Mouse (Mus musculus) right cerebral cortex, postnatal 25 days (tissue): ENCODE measurements around the gene Vamp8.
A peak's percentile ranks its signal among the peaks of the same experiment; 100 is the strongest.

ENCODE experiments used
- DNase-seq: peaks from one replicate; pipeline ENCODE4 v3.0.0; 2022

The Vamp8 gene

DNA sequence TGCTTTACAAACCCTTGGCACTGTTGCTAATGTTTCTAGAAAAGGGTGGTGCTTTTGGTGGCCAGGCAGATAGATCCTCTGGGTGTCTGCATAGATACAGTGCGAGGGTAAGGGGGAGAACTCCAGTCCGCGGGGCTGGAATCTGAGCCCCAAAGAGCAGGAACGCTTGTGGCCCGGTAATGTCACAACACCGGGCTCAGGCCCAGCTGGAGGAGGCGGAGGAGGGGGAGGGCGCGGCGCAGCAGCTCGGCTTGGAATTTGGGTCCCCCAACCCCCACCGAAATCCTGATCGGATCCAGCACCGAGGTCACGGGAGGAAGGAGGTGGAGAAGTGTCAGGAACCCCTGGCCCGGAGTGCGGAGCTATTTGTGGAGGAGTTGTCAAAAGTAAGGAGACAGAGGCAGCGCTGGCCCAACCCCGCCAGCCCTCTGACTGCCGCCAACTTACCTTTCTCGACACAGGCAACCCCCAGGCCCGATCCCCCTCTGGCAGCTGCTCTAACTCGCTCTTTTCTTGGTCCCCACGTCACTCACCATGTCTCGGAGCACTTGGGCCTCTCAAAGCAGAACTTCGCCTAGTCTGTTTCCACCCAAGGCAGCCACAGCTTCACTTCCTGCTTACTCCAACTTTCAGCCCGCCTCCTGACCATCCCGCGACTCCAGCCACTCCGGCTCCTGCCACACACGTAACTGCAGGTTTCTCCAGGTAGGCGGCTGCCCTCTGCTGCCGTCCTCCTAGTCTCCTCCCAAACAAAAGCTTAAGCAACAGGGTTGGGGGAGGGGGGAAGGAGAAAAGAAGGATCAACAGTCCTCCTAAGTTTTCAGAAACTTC lies at the start of gene Vamp8:
Gene Vamp8 (minus strand): TSS at position 763 of the 831 bp plus-strand sequence.
- peak; percentile 39 for DNase-seq

DNA sequence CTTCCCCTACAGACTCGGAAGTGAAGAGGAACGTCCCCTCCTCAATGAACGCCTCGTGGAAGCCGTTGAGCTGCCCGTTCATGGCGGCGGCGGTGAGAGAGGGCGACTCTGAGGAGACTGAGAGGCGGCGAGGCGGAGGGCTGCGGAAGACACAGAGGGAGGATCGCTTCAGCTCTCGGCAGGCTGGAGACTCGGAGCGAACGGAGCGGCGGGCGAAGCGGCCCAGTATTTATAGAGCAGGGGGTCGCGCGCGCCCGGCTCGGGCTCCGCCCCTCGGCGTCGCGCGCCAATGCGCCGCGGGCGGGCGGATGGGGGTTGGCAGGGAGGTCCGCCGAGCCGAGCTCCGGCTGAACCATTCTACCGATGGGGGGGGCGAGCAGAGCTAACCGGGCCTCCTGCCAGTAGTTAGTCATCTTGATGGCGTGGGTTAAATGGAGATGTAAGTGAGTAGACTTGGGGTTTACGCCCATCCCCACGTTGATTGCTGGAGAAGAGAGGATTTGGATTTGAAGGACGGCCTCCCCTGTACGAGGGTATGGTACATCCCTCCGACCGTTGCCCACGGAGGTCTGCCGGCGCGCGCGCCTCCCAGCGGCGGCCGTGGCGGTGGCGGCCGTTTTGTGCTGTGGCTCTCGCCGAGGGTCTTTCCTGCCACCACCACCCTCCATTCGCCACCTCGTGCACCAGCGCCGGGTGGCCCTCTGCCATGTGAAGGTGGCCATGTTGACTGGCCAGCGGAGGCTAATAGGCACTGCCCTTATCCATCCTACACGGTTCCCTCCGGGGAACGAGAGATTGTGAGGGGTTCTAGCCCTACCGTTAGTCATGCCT lies 49.1 kb upstream of the Vamp8 start, which contains the start of gene Mat2a:
Gene Mat2a (minus strand): TSS at position 204 of the 831 bp plus-strand sequence.
- peak; percentile 98 for DNase-seq

DNA sequence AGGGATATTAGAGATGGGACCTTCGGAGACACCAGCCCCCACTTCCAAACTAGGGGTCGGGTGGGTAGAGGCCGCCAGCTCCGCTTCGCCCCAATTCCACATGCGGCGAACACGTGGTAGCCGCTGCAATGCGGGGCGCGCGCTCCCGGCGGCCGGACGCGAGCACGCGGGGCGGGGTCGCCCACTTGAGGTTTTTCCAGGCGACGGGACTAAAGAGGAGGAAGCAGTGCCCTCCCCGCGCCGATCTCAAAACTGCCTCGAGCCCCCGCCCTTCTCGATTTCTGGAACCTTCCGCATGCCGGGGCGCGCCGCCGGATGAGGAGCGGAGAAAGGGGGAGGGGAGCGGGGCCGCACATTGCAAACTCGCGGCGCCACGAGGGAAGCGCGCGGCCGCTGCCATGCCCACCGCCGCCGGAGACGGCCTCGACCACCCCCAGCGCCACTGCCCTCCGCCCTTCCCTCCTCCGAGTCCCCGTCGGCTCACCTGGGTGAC lies 48.4 kb upstream of the Vamp8 start:
- peak; percentile 90 for DNase-seq

DNA sequence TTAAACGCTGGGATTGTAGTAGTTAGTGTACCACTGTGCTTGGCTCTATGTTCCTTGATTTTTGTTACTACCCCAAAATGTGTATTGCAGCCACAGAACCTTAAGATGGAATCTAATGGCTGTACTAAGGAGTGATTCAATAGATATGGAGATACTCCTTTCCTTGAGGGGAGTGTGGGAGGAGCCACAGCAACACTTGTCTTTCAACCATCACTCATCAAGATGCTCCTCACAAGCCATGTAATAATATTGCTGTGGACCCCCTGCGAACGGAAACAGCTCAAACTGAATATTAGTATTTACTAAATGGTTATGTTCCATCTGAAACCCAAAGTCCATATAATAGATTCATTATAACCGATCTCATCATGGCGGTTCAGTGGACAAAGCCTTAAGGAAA lies 47.7 kb upstream of the Vamp8 start:
- DNase-seq, result no peak

DNA sequence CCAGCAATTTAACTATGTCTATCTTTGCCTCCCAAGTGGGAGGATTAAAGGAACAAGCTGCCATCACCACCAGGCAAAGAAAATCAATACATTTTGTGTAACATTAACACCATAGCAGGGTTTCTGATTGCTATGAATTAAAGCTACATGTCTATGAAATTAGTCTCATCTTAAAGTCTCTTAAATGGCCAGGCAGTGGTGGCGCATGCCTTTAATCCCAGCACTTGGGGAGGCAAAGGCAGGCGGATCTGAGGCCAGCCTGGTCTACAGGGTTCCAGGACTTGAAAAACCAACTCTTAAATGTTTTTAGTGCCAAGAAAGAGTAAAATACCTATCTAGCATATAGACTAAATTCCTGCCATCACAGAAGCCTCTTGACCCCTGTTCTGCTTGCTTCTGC lies 41.6 kb upstream of the Vamp8 start:
- no peak for DNase-seq

DNA sequence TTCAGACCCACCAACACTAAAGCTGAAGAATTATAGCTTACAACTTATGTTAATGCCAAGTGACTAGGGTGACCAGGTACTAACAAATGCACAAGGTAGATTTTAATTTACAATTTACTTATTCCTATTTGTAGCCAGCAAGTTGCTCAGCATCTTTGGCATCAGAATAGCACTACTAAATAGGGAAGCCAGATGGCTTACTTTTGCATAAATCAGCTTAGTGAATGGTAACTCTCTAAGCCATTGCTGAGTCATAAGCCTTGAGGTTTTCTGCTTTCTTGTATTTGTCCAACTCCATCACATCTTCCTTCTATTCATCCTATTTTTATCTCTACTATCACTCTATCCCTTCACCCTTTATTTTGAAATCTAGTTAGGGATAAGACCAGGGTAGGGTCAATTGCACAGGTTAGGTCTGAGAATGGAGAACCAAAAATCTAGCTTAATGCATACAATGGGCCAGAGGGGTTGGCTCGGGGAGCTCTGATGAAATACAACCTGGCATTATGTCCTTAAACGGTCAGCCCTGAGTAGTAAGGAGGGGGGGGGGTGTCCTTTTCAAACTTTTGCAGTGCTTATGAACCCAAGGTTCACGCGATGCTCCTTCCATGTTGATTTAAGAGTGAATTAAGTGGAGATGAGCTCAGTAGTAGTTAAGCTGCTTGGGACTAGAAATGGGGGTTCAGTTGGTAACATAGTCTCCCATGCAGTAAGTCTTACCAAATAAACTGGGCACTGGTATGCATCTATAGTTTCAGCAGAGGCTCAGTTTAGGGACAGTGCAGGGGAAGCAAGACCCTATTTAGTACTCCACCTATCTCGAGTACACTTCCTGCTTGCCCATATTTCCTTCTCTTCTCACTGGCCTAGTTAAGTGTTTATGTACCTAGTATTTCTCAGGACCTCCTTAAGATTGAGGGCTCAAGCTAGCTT lies 40.8 kb upstream of the Vamp8 start:
- no peak for DNase-seq

DNA sequence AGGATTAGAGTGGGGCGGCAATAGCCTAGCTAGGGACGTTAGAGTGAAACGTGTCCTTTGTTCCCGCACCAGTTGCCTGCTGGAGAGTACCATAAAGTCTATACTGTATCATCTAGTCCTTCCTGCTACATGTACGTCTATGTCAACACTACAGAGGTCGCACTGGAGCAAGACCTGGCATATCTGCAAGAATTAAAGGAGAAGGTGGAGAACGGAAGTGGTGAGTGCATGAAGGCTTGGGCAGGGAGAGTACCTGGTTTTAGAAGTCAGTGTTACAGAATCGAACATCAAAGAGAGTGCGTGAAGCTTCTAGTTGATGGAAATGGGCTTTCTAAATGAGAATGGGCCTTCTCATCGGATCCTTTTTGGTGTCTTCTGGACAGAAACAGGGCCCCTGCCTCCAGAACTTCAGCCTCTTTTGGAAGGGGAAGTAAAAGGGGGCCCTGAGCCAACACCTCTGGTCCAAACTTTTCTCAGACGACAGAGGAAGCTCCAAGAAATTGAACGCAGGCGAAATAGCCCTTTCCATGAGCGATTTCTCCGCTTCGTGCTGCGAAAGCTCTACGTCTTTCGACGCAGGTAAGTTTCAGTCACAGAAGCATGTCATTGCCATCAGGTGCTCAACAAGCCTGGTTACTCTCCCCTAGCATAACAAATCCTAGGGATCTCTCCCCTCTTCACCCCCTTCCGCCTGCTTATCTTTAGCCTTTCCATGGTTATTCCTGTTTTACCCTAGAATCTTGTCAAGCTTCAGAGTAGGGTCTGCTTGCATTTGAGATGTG lies 38.7 kb upstream of the Vamp8 start:
- DNase-seq, result no peak

DNA sequence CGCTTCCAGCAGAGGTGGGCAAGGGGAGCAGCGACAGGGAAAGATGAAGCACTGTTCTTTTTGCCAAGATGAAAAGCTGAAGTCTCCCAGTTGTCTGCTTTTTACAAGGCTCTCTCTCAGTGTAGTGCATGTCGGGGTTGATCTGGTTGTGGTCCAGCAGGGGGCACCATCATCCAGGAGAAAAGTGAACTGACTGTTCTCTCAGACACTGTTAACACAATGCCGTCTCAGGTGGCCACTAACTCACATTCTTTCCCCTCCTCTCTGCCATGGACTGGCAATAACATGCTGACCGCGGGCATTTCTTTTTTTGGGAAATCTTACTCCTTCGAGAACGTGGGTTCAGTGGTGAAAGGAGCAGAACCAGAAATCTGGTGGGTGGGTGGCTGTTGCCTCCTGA lies 37.5 kb upstream of the Vamp8 start:
- DNase-seq, result peak; percentile 58

DNA sequence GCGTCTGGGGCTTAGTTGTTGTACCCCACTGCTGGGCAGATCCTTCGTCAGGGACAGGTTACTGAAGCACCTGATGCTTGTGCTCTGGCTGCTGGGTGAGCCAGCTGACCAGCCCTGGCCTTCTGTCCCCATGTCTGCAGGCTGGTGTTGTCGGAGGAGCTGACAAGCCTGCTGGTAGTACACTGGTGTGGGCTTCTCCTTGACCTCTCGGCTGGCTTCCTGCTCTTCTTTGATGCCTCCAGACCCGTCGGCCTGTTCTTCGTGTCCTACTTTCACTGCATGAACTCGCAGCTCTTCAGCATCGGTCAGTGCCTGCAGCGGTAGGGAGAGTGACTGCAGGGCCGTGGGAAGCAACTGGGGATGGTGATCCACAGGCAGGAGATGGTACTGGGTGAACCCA lies 35.1 kb upstream of the Vamp8 start:
- no peak for DNase-seq

DNA sequence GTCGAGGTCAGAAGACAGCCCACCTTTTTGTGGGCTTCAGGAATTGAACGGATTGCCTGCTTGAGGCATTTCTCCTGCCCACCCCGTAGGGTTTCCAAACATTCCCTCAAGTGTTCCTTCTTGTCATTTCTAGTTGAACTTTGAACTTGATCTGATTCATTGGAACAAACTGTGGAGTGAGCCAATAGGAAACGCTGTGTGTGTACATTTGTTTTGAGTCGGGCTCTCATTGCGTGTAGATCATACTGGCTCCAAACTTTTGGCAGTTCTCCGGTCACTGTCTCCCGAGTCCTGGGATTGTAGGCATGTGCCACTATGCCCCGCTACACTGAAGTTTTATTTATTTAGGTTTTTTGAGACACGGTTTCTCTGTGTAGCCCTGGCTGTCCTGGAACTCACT lies 30.4 kb upstream of the Vamp8 start:
- DNase-seq, result no peak

DNA sequence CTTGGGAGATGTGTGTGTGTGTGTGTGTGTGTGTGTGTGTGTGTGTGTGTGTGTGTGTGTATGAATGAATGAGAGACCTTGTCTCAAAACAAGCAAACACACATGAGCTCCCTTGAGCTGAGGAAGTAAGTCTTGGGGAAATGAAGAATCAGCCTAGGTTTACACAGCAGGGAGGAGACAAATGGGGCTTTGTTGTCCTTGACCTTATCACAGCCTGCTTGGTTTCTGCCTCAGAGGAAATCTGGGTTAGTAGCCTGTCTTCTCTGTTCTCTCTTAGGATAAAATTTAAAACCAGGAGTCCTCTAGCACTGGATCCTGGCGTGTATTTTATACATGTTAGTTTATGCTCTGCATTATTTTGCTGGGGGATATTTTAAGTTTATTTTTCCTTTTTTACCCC lies 29.3 kb upstream of the Vamp8 start:
- DNase-seq, result no peak

DNA sequence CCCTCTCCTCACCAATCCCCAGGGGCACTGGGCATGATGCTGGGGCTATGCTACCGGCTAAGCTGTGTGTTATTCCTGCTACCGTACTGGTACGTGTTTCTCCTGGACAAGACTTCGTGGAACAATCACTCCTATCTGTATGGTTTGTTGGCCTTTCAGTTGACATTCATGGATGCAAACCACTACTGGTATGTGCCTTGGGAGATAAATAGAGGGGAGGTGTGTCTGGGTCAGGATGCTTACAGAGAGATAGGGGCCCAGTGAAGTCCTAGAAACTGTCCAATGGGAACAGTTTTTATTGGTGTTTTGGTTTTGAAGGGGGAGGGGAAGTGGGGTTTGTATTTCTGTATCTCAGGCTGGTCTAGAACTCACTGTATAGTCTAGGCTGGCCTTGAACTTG lies 27.8 kb upstream of the Vamp8 start:
- DNase-seq, result no peak

DNA sequence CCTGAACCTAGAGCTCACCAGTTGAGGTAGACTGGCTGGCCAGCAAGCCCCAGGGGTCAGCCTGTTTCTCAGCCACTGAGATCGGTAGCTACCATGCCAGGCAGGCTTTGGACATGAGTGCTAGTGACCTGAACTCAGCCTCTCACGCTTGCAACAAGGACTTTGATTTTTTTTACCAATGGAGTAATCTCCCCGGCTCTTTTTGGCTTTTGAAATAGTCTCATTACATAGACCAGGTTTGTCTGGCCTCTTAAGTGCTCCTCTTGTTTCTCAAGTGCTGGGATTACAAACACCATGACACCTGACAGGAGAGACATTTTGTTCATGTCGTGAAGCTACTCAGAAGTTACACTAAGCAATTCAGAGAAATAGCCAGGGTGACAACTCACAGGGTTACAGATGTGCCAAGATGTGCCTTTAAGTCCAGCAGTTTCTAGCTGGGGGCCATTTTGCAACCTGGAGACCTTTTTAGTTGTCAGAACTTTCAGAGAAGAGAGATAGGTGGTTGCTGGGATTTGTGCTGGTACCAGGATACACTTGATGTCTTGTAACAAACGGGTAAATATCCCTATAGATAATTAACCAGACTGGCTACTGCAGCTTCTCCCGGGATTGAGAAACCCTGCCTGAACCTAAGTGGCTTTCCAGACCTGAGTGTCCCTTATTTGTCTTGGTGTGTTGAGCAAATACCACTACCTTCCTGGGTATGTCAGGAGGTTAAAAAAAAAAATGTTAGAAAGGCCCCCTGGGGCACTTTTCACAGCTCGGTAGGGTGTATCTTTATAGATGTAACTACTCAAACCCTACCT lies 25.7 kb upstream of the Vamp8 start:
- DNase-seq, result no peak

DNA sequence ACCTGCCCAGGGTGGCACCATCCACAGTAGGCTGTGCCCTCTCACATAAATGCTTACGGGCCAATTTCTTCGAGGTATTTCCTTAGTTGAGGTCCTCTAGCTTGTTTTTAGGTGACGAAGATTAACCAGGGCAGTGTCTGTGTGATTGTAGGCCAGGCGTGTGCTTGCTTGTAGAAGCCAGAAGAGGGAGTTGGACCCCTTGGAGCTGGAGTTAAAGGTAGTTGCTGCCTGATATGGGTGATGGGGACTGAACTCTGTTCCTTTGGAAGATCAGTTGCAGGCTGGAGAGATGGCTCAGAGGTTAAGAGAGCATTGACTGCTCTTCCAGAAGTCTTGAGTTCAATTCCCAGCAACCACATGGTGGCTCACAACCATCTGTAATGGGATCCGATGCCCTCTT lies 24.7 kb upstream of the Vamp8 start:
- DNase-seq, result no peak

DNA sequence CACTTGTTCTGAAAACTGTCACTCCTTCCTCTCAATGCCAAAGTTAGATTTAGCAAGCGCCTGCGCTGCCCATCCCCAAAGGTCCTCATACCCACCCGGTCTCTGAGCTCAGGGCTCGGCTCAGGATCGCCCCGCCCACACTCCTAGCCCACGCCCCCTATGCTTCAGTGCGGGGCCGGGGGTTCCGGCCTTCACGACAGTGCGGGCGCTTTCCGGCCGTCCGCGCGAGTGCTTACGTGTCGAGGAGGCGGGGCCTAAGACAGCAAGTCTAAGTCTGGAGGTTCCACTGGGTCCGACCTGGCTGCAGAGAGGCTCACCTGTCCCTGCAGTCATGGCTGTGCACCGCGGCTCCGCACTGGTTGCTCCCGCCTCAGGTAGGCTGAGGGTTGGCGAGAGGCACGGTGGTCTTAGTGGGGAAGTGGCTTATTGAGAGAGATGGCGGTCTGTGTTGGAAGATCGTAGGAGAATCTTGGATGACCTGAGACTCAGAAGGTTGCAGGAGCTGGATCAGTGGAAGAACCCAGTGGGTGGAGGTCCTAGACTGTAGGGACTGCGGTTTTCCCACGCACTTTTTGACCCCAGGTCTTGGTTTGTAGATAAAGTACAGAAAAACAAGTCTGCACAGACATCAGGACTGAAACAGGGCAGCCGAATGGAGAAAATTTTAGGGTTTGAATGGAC lies 23.7 kb upstream of the Vamp8 start, which contains the start of gene Ggcx:
Gene Ggcx (plus strand): TSS at position 233 of the 681 bp plus-strand sequence.
- peak; percentile 91 for DNase-seq

DNA sequence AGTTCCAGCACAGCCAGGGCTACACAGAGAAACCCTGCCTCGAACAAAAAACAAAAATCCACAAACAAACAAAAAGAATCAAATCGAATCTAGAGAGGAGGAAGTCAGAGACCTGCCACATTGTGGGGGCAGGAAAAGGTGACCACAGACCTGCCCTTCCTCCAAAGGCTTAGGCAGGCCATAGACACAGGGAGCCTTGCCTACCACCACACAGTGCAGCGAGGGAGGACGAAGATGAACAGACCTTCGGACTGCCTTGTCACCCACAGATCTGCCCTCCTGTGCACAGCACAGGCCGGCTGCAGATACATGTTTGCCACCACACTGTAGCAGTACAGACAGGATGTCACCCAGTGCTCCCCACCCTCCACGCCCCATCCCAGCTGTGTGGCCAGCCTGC lies 20.0 kb upstream of the Vamp8 start:
- DNase-seq, result no peak

DNA sequence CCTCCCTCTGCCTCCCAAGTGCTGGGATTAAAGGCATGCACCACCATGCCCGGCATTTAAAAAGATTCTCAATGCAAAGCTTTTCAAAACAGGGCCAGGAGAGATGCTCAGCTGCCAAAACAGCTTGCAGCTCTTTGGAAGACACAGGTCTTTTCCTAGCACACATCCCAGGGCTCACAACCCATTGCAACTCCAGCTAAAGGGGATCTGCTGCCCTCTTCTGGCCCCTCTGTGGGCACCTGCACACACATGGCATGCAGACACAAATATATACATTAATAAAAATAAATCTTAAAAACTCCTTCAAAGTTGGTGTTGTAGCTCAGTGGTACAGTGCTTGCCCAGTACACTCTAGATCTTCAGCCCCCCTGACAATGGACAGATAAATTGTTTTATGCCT lies 19.5 kb upstream of the Vamp8 start:
- DNase-seq, result no peak

DNA sequence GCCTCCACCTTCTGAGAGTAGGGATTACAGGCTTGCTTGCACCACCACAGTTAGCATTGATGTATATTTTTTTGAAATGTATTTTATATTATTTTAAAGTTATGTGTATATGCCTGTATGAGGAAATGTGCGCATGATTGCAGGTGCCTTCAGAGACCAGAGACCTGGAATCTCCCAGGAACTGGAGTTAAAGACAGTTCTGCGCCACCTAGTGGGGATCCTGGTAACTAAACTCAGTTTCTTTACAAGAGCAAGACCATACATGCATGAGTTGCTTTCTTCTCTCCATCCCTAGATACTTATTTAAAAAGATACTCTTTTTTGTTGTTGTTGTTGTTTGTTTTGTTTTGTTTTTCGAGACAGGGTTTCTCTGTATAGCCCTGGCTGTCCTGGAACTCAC lies 19.1 kb upstream of the Vamp8 start:
- peak; percentile 43 for DNase-seq

DNA sequence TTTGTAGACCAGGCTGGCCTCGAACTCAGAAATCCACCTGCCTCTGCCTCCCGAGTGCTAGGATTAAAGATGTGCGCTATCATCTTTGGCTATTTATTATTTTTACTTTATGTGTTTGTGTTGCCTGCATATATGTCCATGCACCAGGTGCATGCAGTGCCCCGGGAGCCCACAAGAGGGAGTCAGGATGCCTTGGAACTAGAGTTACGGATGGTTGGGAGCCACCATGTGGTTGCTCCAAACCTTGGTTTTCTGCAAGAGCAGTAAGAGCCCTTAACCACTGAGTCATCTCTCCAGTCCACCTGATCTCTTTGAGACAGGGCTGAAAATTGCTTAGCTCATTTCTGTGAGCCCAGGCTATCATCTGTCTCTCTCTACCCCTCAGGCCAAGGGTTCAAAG lies 16.6 kb upstream of the Vamp8 start:
- peak; percentile 75 for DNase-seq

DNA sequence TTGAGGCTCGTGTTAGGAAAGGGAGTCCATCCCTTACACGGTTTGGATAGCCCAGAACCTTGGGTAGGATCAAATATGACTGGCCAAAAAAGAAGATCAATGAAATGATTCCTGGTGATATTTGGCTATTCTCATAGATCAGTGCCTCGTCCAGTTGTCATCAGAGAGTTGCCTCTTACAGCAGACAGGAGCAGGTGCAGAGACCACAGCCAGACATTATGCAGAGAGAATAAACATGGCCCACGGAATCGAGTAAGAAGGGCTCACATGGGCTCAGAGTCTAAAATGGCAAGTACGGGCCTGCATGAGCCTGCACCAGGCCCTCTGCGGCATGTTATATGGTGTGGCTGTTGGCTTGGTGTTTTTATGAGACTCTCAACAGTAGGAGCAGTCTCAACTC lies 14.9 kb upstream of the Vamp8 start:
- no peak for DNase-seq
